In the genomic region with DNA sequence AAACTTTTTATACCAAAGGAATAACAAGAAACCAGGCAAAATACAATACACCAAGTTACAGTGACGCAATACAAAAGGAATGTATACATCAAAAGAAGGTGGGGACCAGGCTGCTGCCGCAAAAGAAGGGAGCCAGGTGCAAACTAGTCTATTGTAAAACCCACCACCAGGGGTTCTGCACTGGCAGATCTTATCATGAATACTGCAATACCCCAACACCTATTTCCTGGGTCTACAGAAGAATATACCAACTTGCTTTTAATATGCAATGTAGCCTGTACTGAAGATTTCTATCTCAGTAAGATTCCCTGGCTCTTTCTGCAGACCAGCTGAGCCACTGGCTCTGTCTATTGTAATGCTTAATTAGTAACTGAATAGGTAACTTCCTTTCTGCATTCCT, we compare ENCODE assay signal across 13 mouse cellular contexts. TPM values are rescaled to one million over a fixed set of nuclear protein-coding genes. Genes with fewer than 3 reads are reported as not detected.
"Had no signal": no experiment of that assay in that cellular context is flagged by ENCODE, and none has a peak within 500 bp of the region (broad histone marks: within the 10 kb centered on the region; RNA-seq: fewer than 3 reads in every experiment).

No protein-coding gene starts in this region.

RNA-seq across cellular contexts. Expression of gene Crocc2, which starts 28.9 kb away (rescaled TPM):
- total RNA-seq: common myeloid progenitor, adult 5-6 weeks; gastrocnemius, adult 18-20 months; gastrocnemius, adult 2 months; gastrocnemius, adult 8-10 months; gastrocnemius, postnatal 14 days; gastrocnemius, postnatal 25 days; gastrocnemius, postnatal 36 days; gastrocnemius, postnatal 4 days; granulocyte monocyte progenitor cell, adult 5-6 weeks had no signal

RNA-seq across cellular contexts. Expression of gene 2310007B03Rik, which starts 36.7 kb away (rescaled TPM):
- total RNA-seq: common myeloid progenitor, adult 5-6 weeks; forebrain, postnatal 0 days; gastrocnemius, adult 18-20 months; gastrocnemius, adult 2 months; gastrocnemius, adult 8-10 months; gastrocnemius, postnatal 10 days; gastrocnemius, postnatal 14 days; gastrocnemius, postnatal 25 days; gastrocnemius, postnatal 36 days; gastrocnemius, postnatal 4 days; granulocyte monocyte progenitor cell, adult 5-6 weeks; heart, adult 2 months; heart, adult 8-10 months had no signal
